Comparison of ENCODE assay signal across 24 mouse cellular contexts in genomic region chr9:115705761-115706160, GRCm38 (mm10).
A peak's percentile ranks its signal among the peaks of the same experiment; 100 is the strongest.
DNase-seq lines count a peak whose midpoint lies in the region; ATAC-seq and TF ChIP-seq lines count a peak whose summit lies in the region.
"Had no signal": no experiment of that assay in that cellular context is flagged by ENCODE, and none has a peak within 500 bp of the region (broad histone marks: within the 10 kb centered on the region; RNA-seq: fewer than 3 reads in every experiment).

No protein-coding gene starts in this region.

- no peaks in the 10 kb centered on the region for H3K36me3 ChIP-seq in intestine, postnatal 0 days (ENCODE audit: control insufficient read depth, insufficient read depth)
- no peaks in the 10 kb centered on the region for H3K36me3 ChIP-seq in hindbrain, embryonic 16.5 days (ENCODE audit: control insufficient read depth, insufficient read depth, low read length)
- H3K36me3 ChIP-seq: G1E had no signal

- 87% methylated on average over 6 of the region's 6 CpGs for WGBS in intestine, postnatal 0 days
- 87% methylated on average over 6 of the region's 6 CpGs for WGBS in hindbrain, embryonic 16.5 days

- no peak overlapping the region for H3K4me2 ChIP-seq in intestine, postnatal 0 days (replicated peaks; ENCODE audit: low read depth)
- H3K4me2 ChIP-seq in hindbrain, embryonic 16.5 days (ENCODE audit: low read length): no peak overlapping the region

- DNase-seq in ES-CJ7 (ENCODE audit: low read depth, low spot score) (peak; percentile 25), R1 (ENCODE audit: low read depth, low spot score) (peak; percentile 88), ZHBTc4 (ENCODE audit: low read depth, low spot score) (peak; percentile 76)
- DNase-seq in testis, postnatal 14 days (ENCODE audit: low spot score): no peak
- DNase-seq: adrenal gland, adult 2 months; adrenal gland, adult 8-10 months; adrenal gland, postnatal 10 days; adrenal gland, postnatal 14 days; adrenal gland, postnatal 25 days; adrenal gland, postnatal 36 days; B cell, adult 2 months; cerebellum, adult 11 months; cerebellum, adult 11-12 months; cerebellum, adult 18-20 months; cerebellum, adult 2 months; cerebellum, adult 8-10 months; cerebellum, adult 9-10 months had no signal

- no peaks in the 10 kb centered on the region for H3K4me1 ChIP-seq in intestine, postnatal 0 days (replicated peaks; ENCODE audit: control insufficient read depth, insufficient read depth, low read length)
- H3K4me1 ChIP-seq in hindbrain, embryonic 16.5 days (ENCODE audit: control insufficient read depth, insufficient read depth, low read depth, low read length): peaks cover 3% of the 10 kb centered on the region

- no peak for ATAC-seq in intestine, postnatal 0 days
- no peak for ATAC-seq in hindbrain, embryonic 16.5 days
- ATAC-seq: activated CD4-positive, CD25-positive, alpha-beta regulatory T cell, adult 4 months; CD4-positive, CD25-positive, alpha-beta regulatory T cell, adult 4 months; Patski had no signal

- no peak overlapping the region for H3K9ac ChIP-seq in intestine, postnatal 0 days (ENCODE audit: low read depth, low read length)
- no peak overlapping the region for H3K9ac ChIP-seq in hindbrain, embryonic 16.5 days (ENCODE audit: low read depth, low read length)

- no peaks in the 10 kb centered on the region for H3K9me3 ChIP-seq in intestine, postnatal 0 days (ENCODE audit: control insufficient read depth)
- H3K9me3 ChIP-seq in hindbrain, embryonic 16.5 days (ENCODE audit: control insufficient read depth, low read length): no peaks in the 10 kb centered on the region

- no peak overlapping the region for H3K4me3 ChIP-seq in intestine, postnatal 0 days (ENCODE audit: low read depth, low read length)
- H3K4me3 ChIP-seq in hindbrain, embryonic 16.5 days (ENCODE audit: low read length): no peak overlapping the region

- no peak for TF ChIP-seq CTCF in intestine, postnatal 0 days (IDR thresholded peaks at IDR 0.05; ENCODE audit: low read depth)

- H3K27ac ChIP-seq in intestine, postnatal 0 days (ENCODE audit: low read depth, low read length): no peak overlapping the region
- H3K27ac ChIP-seq in hindbrain, embryonic 16.5 days (ENCODE audit: low read depth, low read length): no peak overlapping the region

- no peaks in the 10 kb centered on the region for H3K27me3 ChIP-seq in intestine, postnatal 0 days (replicated peaks; ENCODE audit: control insufficient read depth, insufficient read depth, low read length)
- no peaks in the 10 kb centered on the region for H3K27me3 ChIP-seq in hindbrain, embryonic 16.5 days (replicated peaks; ENCODE audit: control insufficient read depth, insufficient read depth, low read length)
- H3K27me3 ChIP-seq: CH12.LX had no signal
